27 mouse cellular contexts compared by ENCODE assay signal in genomic region chr1:96278046-96278576, GRCm38 (mm10).
"Had no signal": no experiment of that assay in that cellular context is flagged by ENCODE, and none has a peak within 500 bp of the region (broad histone marks: within the 10 kb centered on the region; RNA-seq: fewer than 3 reads in every experiment).

No protein-coding gene starts in this region.

- H3K27ac ChIP-seq: gastrocnemius, adult 2 months; heart, embryonic 10.5 days; hindbrain, embryonic 10.5 days; hindbrain, embryonic 12.5 days; hindbrain, embryonic 14.5 days; intestine, embryonic 15.5 days; layer of hippocampus, adult 2 months; left cerebral cortex, adult 2 months; limb, embryonic 10.5 days; limb, embryonic 12.5 days; liver, embryonic 13.5 days; liver, embryonic 15.5 days had no signal

- H3K4me3 ChIP-seq: gastrocnemius, adult 2 months; heart, embryonic 10.5 days; heart, embryonic 12.5 days; hindbrain, embryonic 10.5 days; hindbrain, embryonic 12.5 days; intestine, embryonic 15.5 days; layer of hippocampus, adult 2 months; left cerebral cortex, adult 2 months; limb, embryonic 10.5 days; limb, embryonic 12.5 days; liver, embryonic 13.5 days; liver, embryonic 15.5 days had no signal

- H3K27me3 ChIP-seq: heart, embryonic 12.5 days; hindbrain, embryonic 12.5 days; intestine, embryonic 15.5 days; limb, embryonic 12.5 days; liver, embryonic 13.5 days; liver, embryonic 15.5 days had no signal

- H3K9me3 ChIP-seq: heart, embryonic 10.5 days; heart, embryonic 12.5 days; hindbrain, embryonic 10.5 days; hindbrain, embryonic 12.5 days; intestine, embryonic 15.5 days; limb, embryonic 10.5 days; limb, embryonic 12.5 days; liver, embryonic 13.5 days; liver, embryonic 15.5 days had no signal

- H3K36me3 ChIP-seq: heart, embryonic 10.5 days; heart, embryonic 12.5 days; hindbrain, embryonic 10.5 days; hindbrain, embryonic 12.5 days; intestine, embryonic 15.5 days; limb, embryonic 10.5 days; limb, embryonic 12.5 days; liver, embryonic 13.5 days; liver, embryonic 15.5 days had no signal

- DNase-seq: gastrocnemius, adult 2 months; gastrocnemius, postnatal 10 days; gastrocnemius, postnatal 25 days; heart, postnatal 10 days; heart, postnatal 4 days; kidney, adult 18-20 months; kidney, adult 8-10 months; kidney, postnatal 10 days; kidney, postnatal 25 days; kidney, postnatal 4 days; liver; liver, embryonic 13.5 days had no signal

- ATAC-seq: hindbrain, embryonic 16.5 days; inflammation-experienced regulatory T-cells, adult 6 months; intestine, embryonic 15.5 days; intestine, postnatal 0 days had no signal

- H3K4me2 ChIP-seq: heart, embryonic 12.5 days; hindbrain, embryonic 12.5 days; hindbrain, embryonic 14.5 days; intestine, embryonic 15.5 days; limb, embryonic 12.5 days; liver, embryonic 11.5 days; liver, embryonic 13.5 days; liver, embryonic 15.5 days had no signal

- H3K9ac ChIP-seq: heart, embryonic 12.5 days; hindbrain, embryonic 12.5 days; hindbrain, embryonic 14.5 days; intestine, embryonic 15.5 days; limb, embryonic 12.5 days; liver, embryonic 13.5 days; liver, embryonic 15.5 days had no signal

- H3K4me1 ChIP-seq: heart, embryonic 10.5 days; heart, embryonic 12.5 days; hindbrain, embryonic 10.5 days; hindbrain, embryonic 12.5 days; intestine, embryonic 15.5 days; limb, embryonic 10.5 days; limb, embryonic 12.5 days; liver, embryonic 13.5 days; liver, embryonic 15.5 days had no signal
